Mouse (Mus musculus): ENCODE measurements around the gene Ptbp3. TPM values are rescaled to one million over a fixed set of nuclear protein-coding genes. Genes with fewer than 3 reads are reported as not detected.

Gene Ptbp3
- total and polyA plus RNA-seq, 2 experiments from 2014 or later: 13.2 to 29.2 TPM

DNA sequence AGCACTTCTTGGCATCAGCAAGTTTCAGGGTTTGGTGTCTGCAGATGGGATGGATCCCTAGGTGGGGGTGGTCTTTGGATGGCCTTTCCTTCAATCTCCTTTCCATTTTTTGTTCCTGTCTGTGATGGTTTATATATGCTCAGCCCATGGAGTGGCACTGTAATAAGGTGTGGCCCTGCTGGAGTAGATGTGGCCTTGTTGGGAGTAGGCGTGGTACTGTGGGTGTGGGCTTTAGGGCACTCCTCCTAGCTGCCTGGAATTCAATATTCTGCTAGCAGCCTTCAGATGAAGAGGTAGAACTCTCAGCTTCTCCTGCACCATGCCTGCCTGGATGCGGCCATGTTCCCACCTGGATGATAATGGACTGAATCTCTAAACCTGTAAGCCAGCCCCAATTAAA is 39.6 kb downstream of the Ptbp3 start:
- H3K36me3 ChIP-seq (ENCODE audit: insufficient read depth, low read length): peaks cover 4% of the 10 kb centered on the region; the same call in 1 of the 2 replicates
- H3K27me3 ChIP-seq (ENCODE audit: insufficient read depth, low read length): no peaks in the 10 kb centered on the region
- no peak for TF ChIP-seq CTCF (IDR thresholded peaks at IDR 0.05; ENCODE audit: low read depth)
- ATAC-seq (no peak), DNase-seq (ENCODE audit: low spot score) (no peak)
- H3K4me2 ChIP-seq (ENCODE audit: low read depth, low read length): no peak overlapping the region
- no peaks in the 10 kb centered on the region for H3K4me1 ChIP-seq (ENCODE audit: insufficient read depth, low read length)
- no peak overlapping the region for H3K27ac ChIP-seq
- 90% methylated on average over 2 of the region's 2 CpGs for WGBS
- no peak overlapping the region for H3K9ac ChIP-seq (replicated peaks; ENCODE audit: low read length)
- H3K4me3 ChIP-seq (ENCODE audit: low read length): no peak overlapping the region
- H3K9me3 ChIP-seq (ENCODE audit: low read length): no peaks in the 10 kb centered on the region

DNA sequence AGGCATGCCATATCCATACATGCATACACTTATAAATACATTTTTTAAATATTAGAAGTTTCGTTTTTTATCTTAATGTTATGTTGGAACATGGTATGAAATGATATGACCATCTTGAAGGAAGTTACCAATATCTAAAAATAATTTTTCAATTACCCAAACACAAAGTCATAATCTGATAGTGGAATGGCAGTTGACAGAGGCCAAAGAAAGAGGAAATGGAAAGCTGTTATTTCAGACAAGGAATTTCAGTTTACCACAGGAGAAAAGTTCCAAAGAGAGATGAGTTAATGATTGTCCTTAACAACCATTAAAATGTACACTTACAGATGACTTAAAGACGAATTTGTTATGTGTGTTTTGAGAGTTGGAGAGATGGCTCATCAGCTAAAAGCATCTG is 41.4 kb downstream of the Ptbp3 start:
- DNase-seq (ENCODE audit: low spot score): no peak
- Histone ChIP-seq H3K27me3 (ENCODE audit: insufficient read depth, low read length) (no peaks in the 10 kb centered on the region), H3K4me3 (ENCODE audit: low read length) (no peak overlapping the region), H3K9ac (replicated peaks; ENCODE audit: low read length) (no peak overlapping the region), H3K27ac (no peak overlapping the region), H3K4me1 (ENCODE audit: insufficient read depth, low read length) (no peaks in the 10 kb centered on the region), H3K36me3 (ENCODE audit: insufficient read depth, low read length) (no peaks in the 10 kb centered on the region), H3K9me3 (ENCODE audit: low read length) (no peaks in the 10 kb centered on the region), H3K4me2 (ENCODE audit: low read depth, low read length) (no peak overlapping the region)
- TF ChIP-seq CTCF (IDR thresholded peaks at IDR 0.05; ENCODE audit: low read depth): no peak
- 84% methylated on average over 2 of the region's 2 CpGs for WGBS
- no peak for ATAC-seq

DNA sequence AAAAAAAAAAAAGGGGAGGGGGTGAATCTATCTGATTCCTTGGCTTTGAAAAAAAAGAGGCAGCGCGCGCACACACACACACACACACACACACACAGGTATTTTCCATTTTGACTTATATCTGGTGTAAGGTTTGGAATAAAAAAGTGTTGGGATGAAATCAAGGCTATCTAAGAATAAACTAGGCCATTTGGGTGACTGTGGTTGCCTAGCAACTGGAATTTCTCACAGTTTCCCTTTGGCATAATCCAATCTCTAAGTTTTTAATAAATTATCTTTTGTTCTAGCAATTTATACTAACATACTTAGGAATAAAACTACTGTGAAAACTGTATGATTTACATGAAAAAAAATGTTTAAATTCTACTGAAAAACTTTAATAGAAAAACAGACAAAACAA is 42.5 kb downstream of the Ptbp3 start:
- ATAC-seq (no peak), DNase-seq (ENCODE audit: low spot score) (peak; percentile 37)
- no peak overlapping the region for H3K4me3 ChIP-seq (ENCODE audit: low read length)
- TF ChIP-seq CTCF (IDR thresholded peaks at IDR 0.05; ENCODE audit: low read depth): no peak
- no peaks in the 10 kb centered on the region for H3K9me3 ChIP-seq (ENCODE audit: low read length)
- H3K27me3 ChIP-seq (ENCODE audit: insufficient read depth, low read length): no peaks in the 10 kb centered on the region
- H3K36me3 ChIP-seq (ENCODE audit: insufficient read depth, low read length): no peaks in the 10 kb centered on the region
- no peaks in the 10 kb centered on the region for H3K4me1 ChIP-seq (ENCODE audit: insufficient read depth, low read length)
- H3K27ac ChIP-seq: no peak overlapping the region
- H3K4me2 ChIP-seq (ENCODE audit: low read depth, low read length): no peak overlapping the region
- H3K9ac ChIP-seq (replicated peaks; ENCODE audit: low read length): no peak overlapping the region
- WGBS: 95% methylated on average over 3 of the region's 3 CpGs

- 82% methylated on average over 3 of the region's 3 CpGs for WGBS
- DNase-seq (ENCODE audit: low spot score) (no peak), ATAC-seq (no peak)
- no peak overlapping the region for H3K4me2 ChIP-seq (ENCODE audit: low read depth, low read length)
- no peak overlapping the region for H3K9ac ChIP-seq (replicated peaks; ENCODE audit: low read length)
- H3K9me3 ChIP-seq (ENCODE audit: low read length): no peaks in the 10 kb centered on the region
- H3K36me3 ChIP-seq (ENCODE audit: insufficient read depth, low read length): peaks cover 4% of the 10 kb centered on the region; the same call in 1 of the 2 replicates
- H3K27ac ChIP-seq: no peak overlapping the region
- H3K4me3 ChIP-seq (ENCODE audit: low read length): no peak overlapping the region
- no peak for TF ChIP-seq CTCF (IDR thresholded peaks at IDR 0.05; ENCODE audit: low read depth)
- H3K4me1 ChIP-seq (ENCODE audit: insufficient read depth, low read length): no peaks in the 10 kb centered on the region
- H3K27me3 ChIP-seq (ENCODE audit: insufficient read depth, low read length): no peaks in the 10 kb centered on the region
Observed at GRCm38 (mm10) chr4:59505481-59505880, 43.7 kb downstream of the Ptbp3 start.

- WGBS: 96% methylated on average over 2 of the region's 2 CpGs
- H3K36me3 ChIP-seq (ENCODE audit: insufficient read depth, low read length): no peaks in the 10 kb centered on the region
- H3K27ac ChIP-seq: no peak overlapping the region
- no peaks in the 10 kb centered on the region for H3K4me1 ChIP-seq (ENCODE audit: insufficient read depth, low read length)
- no peak overlapping the region for H3K4me2 ChIP-seq (ENCODE audit: low read depth, low read length)
- H3K27me3 ChIP-seq (ENCODE audit: insufficient read depth, low read length): no peaks in the 10 kb centered on the region
- no peak for DNase-seq (ENCODE audit: low spot score)
- TF ChIP-seq CTCF (IDR thresholded peaks at IDR 0.05; ENCODE audit: low read depth): no peak
- H3K9me3 ChIP-seq (ENCODE audit: low read length): no peaks in the 10 kb centered on the region
- ATAC-seq: no peak
- H3K9ac ChIP-seq (replicated peaks; ENCODE audit: low read length): no peak overlapping the region
- H3K4me3 ChIP-seq (ENCODE audit: low read length): no peak overlapping the region
Observed at GRCm38 (mm10) chr4:59491097-59491496, 58.1 kb downstream of the Ptbp3 start.

DNA sequence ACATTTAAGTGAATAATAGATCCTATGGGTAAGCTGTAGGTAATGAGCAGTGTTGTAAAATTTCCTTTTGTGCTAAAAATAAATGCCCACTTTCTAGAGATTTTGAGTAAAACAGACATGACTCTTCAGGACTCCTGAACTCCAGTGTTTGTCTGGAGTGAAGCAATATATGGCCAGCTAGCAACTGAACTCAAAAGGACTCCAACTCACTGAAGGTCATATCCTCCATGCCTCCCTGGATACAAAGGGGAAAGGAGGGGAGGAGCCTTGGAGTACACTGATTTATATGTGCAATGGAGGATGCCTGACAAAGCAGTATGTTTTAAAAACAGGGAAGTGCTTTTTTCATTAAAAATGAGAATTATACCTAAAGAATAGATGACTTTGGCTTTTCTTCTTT is 77.9 kb downstream of the Ptbp3 start:
- TF ChIP-seq CTCF (IDR thresholded peaks at IDR 0.05; ENCODE audit: low read depth): no peak

GRCm38 (mm10) chr4:59465449-59465848 is 83.7 kb downstream of the Ptbp3 start:
- no peaks in the 10 kb centered on the region for H3K36me3 ChIP-seq (ENCODE audit: insufficient read depth, low read length)

More for the DNA sequence above, 77.9 kb downstream of the Ptbp3 start:
- Histone ChIP-seq H3K27me3 (ENCODE audit: insufficient read depth, low read length) (no peaks in the 10 kb centered on the region), H3K9me3 (ENCODE audit: low read length) (no peaks in the 10 kb centered on the region), H3K4me2 (ENCODE audit: low read depth, low read length) (no peak overlapping the region), H3K4me3 (ENCODE audit: low read length) (no peak overlapping the region), H3K36me3 (ENCODE audit: insufficient read depth, low read length) (no peaks in the 10 kb centered on the region), H3K4me1 (ENCODE audit: insufficient read depth, low read length) (no peaks in the 10 kb centered on the region), H3K9ac (replicated peaks; ENCODE audit: low read length) (no peak overlapping the region), H3K27ac (no peak overlapping the region)
- DNase-seq (ENCODE audit: low spot score) (no peak), ATAC-seq (no peak)

More at GRCm38 (mm10) chr4:59465449-59465848, 83.7 kb downstream of the Ptbp3 start:
- TF ChIP-seq CTCF (IDR thresholded peaks at IDR 0.05; ENCODE audit: low read depth): no peak
- H3K27me3 ChIP-seq (ENCODE audit: insufficient read depth, low read length): no peaks in the 10 kb centered on the region
- DNase-seq (ENCODE audit: low spot score) (no peak), ATAC-seq (no peak)
- H3K4me2 ChIP-seq (ENCODE audit: low read depth, low read length): no peak overlapping the region
- no peaks in the 10 kb centered on the region for H3K4me1 ChIP-seq (ENCODE audit: insufficient read depth, low read length)
- H3K4me3 ChIP-seq (ENCODE audit: low read length): no peak overlapping the region
- no peak overlapping the region for H3K27ac ChIP-seq
- whole genome bisulfite sequencing: 76% methylated on average over 2 of the region's 2 CpGs
- no peaks in the 10 kb centered on the region for H3K9me3 ChIP-seq (ENCODE audit: low read length)
- no peak overlapping the region for H3K9ac ChIP-seq (replicated peaks; ENCODE audit: low read length)
